Mouse (Mus musculus): ENCODE results near the gene Lrrc59. TPM values are rescaled to one million over a fixed set of nuclear protein-coding genes. Genes with fewer than 3 reads are reported as not detected.

Gene Lrrc59
- total and polyA plus RNA-seq, 3 experiments: 324 to 493 (median 325) TPM

- in situ Hi-C loops (cut with MboI; ENCODE audit: low pct_ligation_motif_present, low pct_unique_long_range_greater_than_20kb, low sequenced_read_pairs) (no loop called here), dilution Hi-C loops (cut with MboI; ENCODE audit: extremely low pct_ligation_motif_present, extremely low pct_unique_long_range_greater_than_20kb, low sequenced_read_pairs) (no loop called here)
- H3K9me3 ChIP-seq (replicated peaks; ENCODE audit: low read length): no peaks in the 10 kb centered on the region
- no peak overlapping the region for H3K27ac ChIP-seq (ENCODE audit: insufficient read depth, low read depth)
- TF ChIP-seq NELFE (IDR thresholded peaks at IDR 0.05; ENCODE audit: low read depth, low read length) (no peak), HCFC1 (IDR thresholded peaks at IDR 0.05; ENCODE audit: low read depth, low read length) (no peak), TBP (conservative IDR thresholded peaks at IDR 0.05; ENCODE audit: low read depth, low read length) (no peak), TCF12 (IDR thresholded peaks at IDR 0.05; ENCODE audit: low read depth, low read length) (no peak), E2F4 (IDR thresholded peaks at IDR 0.05; ENCODE audit: insufficient replicate concordance, low read depth, low read length) (no peak), JUN (IDR thresholded peaks at IDR 0.05; ENCODE audit: insufficient read depth, low read depth, low read length) (no peak), IRF4 (IDR thresholded peaks at IDR 0.05; ENCODE audit: low read depth, low read length) (no peak), POLR2AphosphoS2 (IDR thresholded peaks at IDR 0.05; ENCODE audit: low read depth, low read length) (no peak), USF2 (conservative IDR thresholded peaks at IDR 0.05; ENCODE audit: low read depth, low read length) (no peak), NRF1 (IDR thresholded peaks at IDR 0.05; ENCODE audit: low read depth, low read length) (no peak), CHD2 (IDR thresholded peaks at IDR 0.05; ENCODE audit: low read length) (no peak), MEF2A (IDR thresholded peaks at IDR 0.05; ENCODE audit: borderline replicate concordance, low read depth, low read length) (no peak), JUND (conservative IDR thresholded peaks at IDR 0.05; ENCODE audit: low read depth, low read length) (no peak), MAFK (IDR thresholded peaks at IDR 0.05; ENCODE audit: insufficient replicate concordance, low read length) (no peak), GABPA (IDR thresholded peaks at IDR 0.05; ENCODE audit: insufficient replicate concordance, low read depth, low read length) (no peak), BHLHE40 (IDR thresholded peaks at IDR 0.05; ENCODE audit: low read depth, low read length) (no peak), ZKSCAN1 (IDR thresholded peaks at IDR 0.05; ENCODE audit: borderline replicate concordance, low read depth, low read length) (no peak), ETS1 (conservative IDR thresholded peaks at IDR 0.05; ENCODE audit: low read depth, low read length) (no peak), MXI1 (IDR thresholded peaks at IDR 0.05; ENCODE audit: low read depth, low read length) (no peak), POLR2A (IDR thresholded peaks at IDR 0.05; ENCODE audit: low read depth, low read length) (no peak)
- no peak for DNase-seq (ENCODE audit: extremely low read depth)
- no peak overlapping the region for H3K4me2 ChIP-seq (ENCODE audit: insufficient read depth, low read depth, poor library complexity, severe bottlenecking)
- peaks cover 0 to 45% of the 10 kb centered on the region in 2 experiments for H3K36me3 ChIP-seq (replicated peaks in 1 of 2; ENCODE audit: control insufficient read depth in 1 of 2, insufficient read depth in 1 of 2, low read length in 1 of 2)
- H3K4me1 ChIP-seq (ENCODE audit: control insufficient read depth in 1 of 2, insufficient read depth in 2 of 2): peaks cover 0 to under 1% of the 10 kb centered on the region in 2 experiments; a peak in 2 of 4 replicates
- no peaks in the 10 kb centered on the region; the same call in 1 of the 2 replicates for H3K79me2 ChIP-seq (replicated peaks; ENCODE audit: control insufficient read depth, extremely low read depth, insufficient read depth, poor library complexity, severe bottlenecking)
- no peaks in the 10 kb centered on the region for H3K27me3 ChIP-seq (replicated peaks)
- H3K9ac ChIP-seq (ENCODE audit: insufficient read depth, low read depth): no peak overlapping the region
- no peak overlapping the region for H3K4me3 ChIP-seq (replicated peaks in 1 of 3; ENCODE audit: low read depth in 2 of 3, low read length in 2 of 3, poor library complexity in 1 of 3)
Observed at GRCm38 (mm10) chr11:94580111-94580740, 49.3 kb upstream of the Lrrc59 start.

- Histone ChIP-seq H3K27ac (ENCODE audit: insufficient read depth, low read depth) (no peak overlapping the region), H3K4me1 (ENCODE audit: control insufficient read depth in 1 of 2, insufficient read depth in 2 of 2) (peaks cover 2 to 27% of the 10 kb centered on the region in 2 experiments; a peak in 2 of 4 replicates), H3K4me2 (ENCODE audit: insufficient read depth, low read depth, poor library complexity, severe bottlenecking) (no peak overlapping the region), H3K9me3 (replicated peaks; ENCODE audit: low read length) (peaks cover 3% of the 10 kb centered on the region), H3K79me2 (replicated peaks; ENCODE audit: control insufficient read depth, extremely low read depth, insufficient read depth, poor library complexity, severe bottlenecking) (no peaks in the 10 kb centered on the region; the same call in 1 of the 2 replicates), H3K27me3 (replicated peaks) (no peaks in the 10 kb centered on the region), H3K36me3 (replicated peaks in 1 of 2; ENCODE audit: control insufficient read depth in 1 of 2, insufficient read depth in 1 of 2, low read length in 1 of 2) (peaks cover 0 to 35% of the 10 kb centered on the region in 2 experiments), H3K4me3 (replicated peaks in 1 of 3; ENCODE audit: low read depth in 2 of 3, low read length in 2 of 3, poor library complexity in 1 of 3) (no peak overlapping the region), H3K9ac (ENCODE audit: insufficient read depth, low read depth) (no peak overlapping the region)
- DNase-seq (ENCODE audit: extremely low read depth): no peak
- in situ Hi-C loops (cut with MboI; ENCODE audit: low pct_ligation_motif_present, low pct_unique_long_range_greater_than_20kb, low sequenced_read_pairs) (no loop called here), dilution Hi-C loops (cut with MboI; ENCODE audit: extremely low pct_ligation_motif_present, extremely low pct_unique_long_range_greater_than_20kb, low sequenced_read_pairs) (no loop called here)
- no peak for TF ChIP-seq ZC3H11A (IDR thresholded peaks at IDR 0.05; ENCODE audit: low read depth, low read length)
- no peak for TF ChIP-seq USF2 (conservative IDR thresholded peaks at IDR 0.05; ENCODE audit: low read depth, low read length)
- no peak for TF ChIP-seq JUN (IDR thresholded peaks at IDR 0.05; ENCODE audit: insufficient read depth, low read depth, low read length)
- no peak for TF ChIP-seq MAX (IDR thresholded peaks at IDR 0.05; ENCODE audit: low read length)
- no peak for TF ChIP-seq NELFE (IDR thresholded peaks at IDR 0.05; ENCODE audit: low read depth, low read length)
- no peak for TF ChIP-seq MYC (IDR thresholded peaks at IDR 0.05; ENCODE audit: low read depth, low read length)
- TF ChIP-seq ZKSCAN1 (IDR thresholded peaks at IDR 0.05; ENCODE audit: borderline replicate concordance, low read depth, low read length): no peak
- TF ChIP-seq EP300 (IDR thresholded peaks at IDR 0.05; ENCODE audit: low read length): no peak
- no peak for TF ChIP-seq KAT2A (IDR thresholded peaks at IDR 0.05; ENCODE audit: insufficient replicate concordance, low read length)
- no peak for TF ChIP-seq MXI1 (IDR thresholded peaks at IDR 0.05; ENCODE audit: low read depth, low read length)
- no peak for TF ChIP-seq POLR2A (IDR thresholded peaks at IDR 0.05; ENCODE audit: low read depth, low read length)
- TF ChIP-seq ETS1 (conservative IDR thresholded peaks at IDR 0.05; ENCODE audit: low read depth, low read length): no peak
- TF ChIP-seq TBP (conservative IDR thresholded peaks at IDR 0.05; ENCODE audit: low read depth, low read length): no peak
- no peak for TF ChIP-seq MAZ (IDR thresholded peaks at IDR 0.05; ENCODE audit: low read depth, low read length)
- no peak for TF ChIP-seq MAFK (IDR thresholded peaks at IDR 0.05; ENCODE audit: insufficient replicate concordance, low read length)
- no peak for TF ChIP-seq MEF2A (IDR thresholded peaks at IDR 0.05; ENCODE audit: borderline replicate concordance, low read depth, low read length)
Observed at GRCm38 (mm10) chr11:94585091-94585490, 44.5 kb upstream of the Lrrc59 start.
